Mouse (Mus musculus): Measurements from ENCODE around the gene Tanc1. TPM values are rescaled to one million over a fixed set of nuclear protein-coding genes. Genes with fewer than 3 reads are reported as not detected.

The Tanc1 gene
- polyA plus RNA-seq, 1 experiment from 2014 or later = 10.8 TPM

DNA sequence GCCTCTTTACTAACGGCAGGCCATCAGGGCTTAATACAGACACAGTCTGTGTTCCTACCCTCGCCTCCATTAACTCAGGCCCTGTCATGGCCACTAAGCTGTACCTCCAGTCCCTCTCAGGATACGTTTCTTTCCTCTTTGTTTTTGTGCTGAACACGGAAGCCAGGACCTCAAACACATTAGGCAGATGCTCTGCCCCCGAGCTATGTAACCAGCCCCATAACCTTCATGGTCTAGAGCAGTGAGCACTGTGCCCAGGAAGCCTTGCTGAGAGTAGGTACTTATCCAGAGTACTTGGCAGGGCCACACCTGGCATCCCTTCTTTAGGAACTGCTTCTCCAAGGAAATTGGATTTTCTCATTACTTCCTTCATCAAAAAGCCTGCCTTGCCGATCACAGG, 125.5 kb downstream of the Tanc1 start:
- ATAC-seq (ENCODE audit: low FRiP score, low read depth) = no peak
- no peaks in the 10 kb centered on the region for H3K9me3 ChIP-seq
- no peak overlapping the region for H3K27ac ChIP-seq (replicated peaks)
- 84% methylated on average over 6 of the region's 6 CpGs for WGBS
- H3K4me3 ChIP-seq = no peak overlapping the region
- H3K27me3 ChIP-seq = no peaks in the 10 kb centered on the region
- no peaks in the 10 kb centered on the region for H3K36me3 ChIP-seq
- no peak overlapping the region for H3K9ac ChIP-seq (replicated peaks)
- H3K4me2 ChIP-seq (replicated peaks) = no peak overlapping the region
- H3K4me1 ChIP-seq = peaks cover 11% of the 10 kb centered on the region; the same call in 1 of the 2 replicates

- Histone ChIP-seq H3K9me3 (no peaks in the 10 kb centered on the region), H3K36me3 (no peaks in the 10 kb centered on the region), H3K4me3 (no peak overlapping the region), H3K9ac (replicated peaks) (no peak overlapping the region), H3K4me1 (peaks cover 13% of the 10 kb centered on the region; the same call in 1 of the 2 replicates), H3K4me2 (replicated peaks) (no peak overlapping the region), H3K27ac (replicated peaks) (no peak overlapping the region), H3K27me3 (no peaks in the 10 kb centered on the region)
- WGBS = 88% methylated on average over 5 of the region's 5 CpGs
- no peak for ATAC-seq (ENCODE audit: low FRiP score, low read depth)
Measured at GRCm38 (mm10) chr2:59738356-59738755, 126.5 kb downstream of the Tanc1 start.

DNA sequence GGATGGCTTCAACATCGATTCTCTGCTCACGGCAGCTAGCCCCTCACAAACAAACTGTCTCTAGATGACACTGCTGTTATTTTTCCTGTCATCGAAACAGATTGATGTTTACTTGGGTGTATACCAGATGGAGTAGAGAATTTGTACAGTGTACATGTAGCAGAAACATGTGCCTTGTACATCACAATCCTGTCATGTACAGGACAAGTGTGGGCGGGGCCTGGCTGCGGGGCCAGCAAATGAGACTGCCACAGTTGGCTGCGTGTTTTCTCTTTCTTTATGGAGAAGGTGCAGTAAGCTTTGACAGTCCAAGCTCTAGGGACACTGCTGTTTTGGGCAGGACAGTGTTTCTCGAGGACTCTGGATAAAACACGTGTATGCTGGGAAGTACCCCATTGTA, 127.2 kb downstream of the Tanc1 start:
- Histone ChIP-seq H3K4me1 (peaks cover 13% of the 10 kb centered on the region; the same call in 1 of the 2 replicates), H3K27me3 (no peaks in the 10 kb centered on the region), H3K9ac (replicated peaks) (no peak overlapping the region), H3K36me3 (no peaks in the 10 kb centered on the region), H3K27ac (replicated peaks) (no peak overlapping the region), H3K4me2 (replicated peaks) (no peak overlapping the region), H3K4me3 (no peak overlapping the region), H3K9me3 (no peaks in the 10 kb centered on the region)
- WGBS = 90% methylated on average over 8 of the region's 8 CpGs
- ATAC-seq (ENCODE audit: low FRiP score, low read depth) = no peak

- no peaks in the 10 kb centered on the region for H3K36me3 ChIP-seq
- no peaks in the 10 kb centered on the region for H3K9me3 ChIP-seq
- no peak overlapping the region for H3K4me3 ChIP-seq
- 82% methylated on average over 12 of the region's 12 CpGs for WGBS
- no peaks in the 10 kb centered on the region for H3K27me3 ChIP-seq
- H3K9ac ChIP-seq (replicated peaks) = no peak overlapping the region
- H3K27ac ChIP-seq (replicated peaks) = no peak overlapping the region
- no peak for ATAC-seq (ENCODE audit: low FRiP score, low read depth)
- H3K4me1 ChIP-seq = 0 out of 2 replicates have a peak, but pooled peaks cover 2% of the 10 kb centered on the region
- no peak overlapping the region for H3K4me2 ChIP-seq (replicated peaks)
Measured at GRCm38 (mm10) chr2:59742500-59743116, 130.8 kb downstream of the Tanc1 start.

DNA sequence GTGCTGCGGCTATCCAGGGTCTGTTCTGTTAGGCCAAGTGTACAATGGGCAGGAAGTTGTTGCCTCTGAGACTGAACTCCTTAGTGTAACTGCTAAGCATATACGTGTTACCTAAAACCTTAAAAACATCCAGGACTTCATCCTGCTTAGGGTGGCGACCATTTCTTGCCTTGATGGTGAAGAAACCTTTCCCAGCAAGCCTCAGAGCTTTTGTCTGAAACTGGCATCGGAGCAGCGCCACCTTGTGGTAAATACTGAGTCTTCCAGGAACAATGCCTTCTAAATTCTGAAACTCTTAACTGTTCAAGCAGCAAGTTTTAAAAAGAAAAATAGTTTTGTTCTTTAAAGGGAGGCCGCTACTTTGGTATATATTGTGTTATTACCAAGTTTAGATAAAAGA, 133.6 kb downstream of the Tanc1 start:
- ATAC-seq (ENCODE audit: low FRiP score, low read depth) = 0 out of 2 replicates have a peak, but pooled peaks have one; percentile 19
- H3K9me3 ChIP-seq = no peaks in the 10 kb centered on the region
- 34% methylated on average over 6 of the region's 6 CpGs for WGBS

DNA sequence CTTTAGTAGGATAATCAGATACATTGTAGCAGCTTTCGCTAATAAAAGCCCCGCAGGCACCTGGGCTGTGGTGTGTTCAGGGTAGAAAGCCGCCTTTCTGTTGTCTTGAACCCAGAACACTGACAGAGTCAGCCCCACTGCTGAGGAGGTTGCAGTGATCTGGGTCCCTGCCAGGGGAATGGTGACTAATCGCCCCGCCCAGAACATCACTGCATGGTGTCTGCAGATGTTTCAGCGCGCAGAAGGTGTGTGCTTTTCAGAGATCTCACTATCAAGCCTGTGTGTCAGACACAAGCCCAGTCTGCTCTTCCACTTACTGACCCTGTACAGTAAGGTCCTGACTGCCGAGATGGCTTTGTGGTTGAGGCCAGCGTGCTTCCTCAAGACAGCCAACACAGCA, 134.2 kb downstream of the Tanc1 start:
- Histone ChIP-seq H3K36me3 (no peaks in the 10 kb centered on the region), H3K27ac (replicated peaks) (no peak overlapping the region), H3K9ac (replicated peaks) (no peak overlapping the region), H3K9me3 (no peaks in the 10 kb centered on the region), H3K27me3 (no peaks in the 10 kb centered on the region), H3K4me3 (no peak overlapping the region), H3K4me2 (replicated peaks) (no peak overlapping the region), H3K4me1 (0 out of 2 replicates have a peak, but pooled peaks cover 2% of the 10 kb centered on the region)
- ATAC-seq (ENCODE audit: low FRiP score, low read depth) = no peak
- WGBS = 89% methylated on average over 9 of the region's 9 CpGs

More for the DNA sequence above, 133.6 kb downstream of the Tanc1 start:
- Histone ChIP-seq H3K4me3 (no peak overlapping the region), H3K27ac (replicated peaks) (no peak overlapping the region), H3K27me3 (no peaks in the 10 kb centered on the region), H3K4me2 (replicated peaks) (no peak overlapping the region), H3K36me3 (no peaks in the 10 kb centered on the region), H3K4me1 (0 out of 2 replicates have a peak, but pooled peaks cover 2% of the 10 kb centered on the region), H3K9ac (replicated peaks) (no peak overlapping the region)

DNA sequence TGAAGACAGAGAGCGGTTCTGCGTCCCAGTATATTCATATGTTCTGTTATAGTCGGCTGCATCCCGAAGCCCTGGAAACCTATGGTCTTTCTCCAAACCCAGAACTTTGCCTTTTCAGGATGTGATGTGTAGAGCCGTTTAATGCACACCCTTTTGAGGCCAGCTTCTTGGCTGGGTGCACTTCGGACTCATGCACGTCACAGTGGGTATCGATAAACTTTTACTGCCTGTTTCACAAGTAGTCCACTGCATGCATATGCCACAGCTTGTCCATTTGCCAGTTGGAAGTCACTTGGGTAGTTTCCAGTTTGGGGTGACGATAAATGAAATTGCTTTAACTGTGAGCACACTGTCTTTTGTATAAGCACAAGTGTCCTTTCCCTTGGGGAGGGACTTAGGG, 135.9 kb downstream of the Tanc1 start:
- 95% methylated on average over 9 of the region's 9 CpGs for WGBS
- Histone ChIP-seq H3K4me2 (replicated peaks) (no peak overlapping the region), H3K9me3 (no peaks in the 10 kb centered on the region), H3K9ac (replicated peaks) (no peak overlapping the region), H3K27ac (replicated peaks) (no peak overlapping the region), H3K36me3 (no peaks in the 10 kb centered on the region), H3K4me3 (no peak overlapping the region), H3K4me1 (no peaks in the 10 kb centered on the region), H3K27me3 (no peaks in the 10 kb centered on the region)
- ATAC-seq (ENCODE audit: low FRiP score, low read depth) = no peak

GRCm38 (mm10) chr2:59749371-59749770, 137.5 kb downstream of the Tanc1 start:
- Histone ChIP-seq H3K36me3 (no peaks in the 10 kb centered on the region), H3K27ac (replicated peaks) (no peak overlapping the region), H3K9me3 (no peaks in the 10 kb centered on the region), H3K4me3 (no peak overlapping the region), H3K9ac (replicated peaks) (no peak overlapping the region), H3K27me3 (no peaks in the 10 kb centered on the region), H3K4me2 (replicated peaks) (no peak overlapping the region), H3K4me1 (no peaks in the 10 kb centered on the region)
- 35% methylated on average over 10 of the region's 10 CpGs for WGBS
- no peak for ATAC-seq (ENCODE audit: low FRiP score, low read depth)

DNA sequence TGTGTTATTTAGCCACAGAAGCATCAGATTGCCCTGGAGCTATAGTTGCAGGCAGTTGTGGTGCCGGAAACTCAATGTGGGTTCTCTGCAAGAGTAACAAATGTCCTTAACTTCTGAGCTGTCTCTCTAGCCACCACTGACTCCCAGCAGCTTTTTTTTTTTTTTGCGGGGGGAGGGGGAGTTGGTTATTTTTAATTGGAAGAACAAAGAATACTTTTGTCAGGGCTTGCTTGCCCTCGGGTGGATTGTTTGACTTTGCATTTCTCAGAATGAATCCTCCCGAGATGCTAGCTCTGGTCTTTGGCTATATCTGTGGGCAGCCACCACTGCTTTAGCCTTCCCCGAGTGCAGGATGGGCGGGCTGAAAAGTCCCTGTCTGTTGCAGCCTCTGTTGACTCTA, 139.3 kb downstream of the Tanc1 start:
- no peak for ATAC-seq (ENCODE audit: low FRiP score, low read depth)
- H3K4me3 ChIP-seq = no peak overlapping the region

DNA sequence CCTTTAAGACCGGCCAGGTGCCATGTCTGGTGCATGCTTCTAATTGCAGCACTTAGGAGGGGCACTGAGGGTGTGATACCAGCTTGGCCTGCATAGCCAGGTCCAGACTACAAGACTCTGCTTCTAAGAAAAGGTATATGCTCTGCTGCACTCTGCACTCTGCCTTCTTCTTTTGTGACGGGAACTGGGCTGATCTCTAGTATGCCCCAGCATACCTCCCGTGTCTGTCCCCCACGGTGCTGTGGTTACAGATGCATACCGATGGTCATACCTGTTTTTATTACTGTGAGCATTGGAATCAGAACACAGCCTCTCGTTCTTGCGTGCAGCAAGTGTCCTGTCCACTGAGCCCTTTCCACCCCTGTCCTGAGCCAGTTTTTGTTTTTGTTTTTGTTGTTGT, 140.3 kb downstream of the Tanc1 start:
- H3K36me3 ChIP-seq = no peaks in the 10 kb centered on the region
- ATAC-seq (ENCODE audit: low FRiP score, low read depth) = no peak
- no peak overlapping the region for H3K4me2 ChIP-seq (replicated peaks)
- no peak overlapping the region for H3K27ac ChIP-seq (replicated peaks)
- 81% methylated on average over 7 of the region's 7 CpGs for WGBS
- peaks cover 3% of the 10 kb centered on the region; the same call in 1 of the 2 replicates for H3K4me1 ChIP-seq
- no peaks in the 10 kb centered on the region for H3K27me3 ChIP-seq
- H3K9ac ChIP-seq (replicated peaks) = no peak overlapping the region
- no peaks in the 10 kb centered on the region for H3K9me3 ChIP-seq
- no peak overlapping the region for H3K4me3 ChIP-seq

More for the DNA sequence above, 139.3 kb downstream of the Tanc1 start:
- Histone ChIP-seq H3K27me3 (no peaks in the 10 kb centered on the region), H3K4me2 (replicated peaks) (no peak overlapping the region), H3K27ac (replicated peaks) (no peak overlapping the region), H3K4me1 (no peaks in the 10 kb centered on the region; the same call in 1 of the 2 replicates), H3K9ac (replicated peaks) (no peak overlapping the region), H3K36me3 (no peaks in the 10 kb centered on the region), H3K9me3 (no peaks in the 10 kb centered on the region)
- WGBS = 77% methylated on average over 6 of the region's 6 CpGs

GRCm38 (mm10) chr2:59752766-59753165, 140.9 kb downstream of the Tanc1 start:
- H3K4me3 ChIP-seq = no peak overlapping the region
- peaks cover 5% of the 10 kb centered on the region; the same call in 1 of the 2 replicates for H3K4me1 ChIP-seq
- H3K36me3 ChIP-seq = no peaks in the 10 kb centered on the region
- H3K4me2 ChIP-seq (replicated peaks) = no peak overlapping the region
- 83% methylated on average over 5 of the region's 5 CpGs for WGBS
- no peak overlapping the region for H3K9ac ChIP-seq (replicated peaks)
- no peak overlapping the region for H3K27ac ChIP-seq (replicated peaks)
- H3K27me3 ChIP-seq = no peaks in the 10 kb centered on the region
- no peaks in the 10 kb centered on the region for H3K9me3 ChIP-seq
- no peak for ATAC-seq (ENCODE audit: low FRiP score, low read depth)

- H3K4me1 ChIP-seq = peaks cover 10% of the 10 kb centered on the region; the same call in 1 of the 2 replicates
- H3K4me3 ChIP-seq = no peak overlapping the region
- ATAC-seq (ENCODE audit: low FRiP score, low read depth) = no peak
- no peaks in the 10 kb centered on the region for H3K9me3 ChIP-seq
- no peak overlapping the region for H3K4me2 ChIP-seq (replicated peaks)
- no peaks in the 10 kb centered on the region for H3K36me3 ChIP-seq
- H3K27me3 ChIP-seq = no peaks in the 10 kb centered on the region
- 70% methylated on average over 13 of the region's 13 CpGs for WGBS
- H3K27ac ChIP-seq (replicated peaks) = no peak overlapping the region
- no peak overlapping the region for H3K9ac ChIP-seq (replicated peaks)
Measured at GRCm38 (mm10) chr2:59756137-59756753, 144.4 kb downstream of the Tanc1 start.
